Mouse (Mus musculus): ENCODE results near the gene Pigp. TPM values are rescaled to one million over a fixed set of nuclear protein-coding genes. Genes with fewer than 3 reads are reported as not detected.

Pigp gene
- total RNA-seq (2021), result 100 to 1,000 TPM; 144 to 146 TPM
- long read RNA-seq, experiment 1, transcript Pigp-202 (5 exons, 745 nt), result major isoform, 40 of 58 reads
- long read RNA-seq, experiment 1, transcript Pigp-203 (5 exons, 966 nt), result minor isoform, 7 of 58 reads
- long read RNA-seq, experiment 1, transcript Pigp-206 (4 exons, 695 nt), result minor isoform, 5 of 58 reads
- long read RNA-seq, experiment 1, partial matches to known transcripts, result 0 of 58 reads
- long read RNA-seq, experiment 1, other reads (novel, unspliced or antisense), result 1 of 58 reads
- long read RNA-seq, experiment 2, transcript Pigp-202 (5 exons, 745 nt), result major isoform, 36 of 53 reads
- long read RNA-seq, experiment 2, partial matches to known transcripts, result 1 of 53 reads
- long read RNA-seq, experiment 2, other reads (novel, unspliced or antisense), result 6 of 53 reads

GRCm38 (mm10) chr16:94371301-94371931 is at the start of gene Pigp:
Pigp (minus strand) TSS chr16:94371842.
- DNase-seq, result peak; percentile 53

- no peak for DNase-seq
Observed at GRCm38 (mm10) chr16:94420498-94420897, 48.9 kb upstream of the Pigp start.

- no peak for DNase-seq
Observed at GRCm38 (mm10) chr16:94414151-94414550, 42.5 kb upstream of the Pigp start.

- DNase-seq, result no peak
Observed at GRCm38 (mm10) chr16:94412760-94413159, 41.1 kb upstream of the Pigp start.

- DNase-seq, result no peak
Observed at GRCm38 (mm10) chr16:94412198-94412597, 40.6 kb upstream of the Pigp start.

GRCm38 (mm10) chr16:94411287-94411686 is 39.6 kb upstream of the Pigp start:
- DNase-seq, result no peak

GRCm38 (mm10) chr16:94402185-94402584 is 30.5 kb upstream of the Pigp start:
- DNase-seq, result peak; percentile 45

GRCm38 (mm10) chr16:94401636-94402035 is 30.0 kb upstream of the Pigp start:
- DNase-seq, result no peak

GRCm38 (mm10) chr16:94399141-94399540 is 27.5 kb upstream of the Pigp start:
- no peak for DNase-seq

- no peak for DNase-seq
Observed at GRCm38 (mm10) chr16:94396641-94397040, 25.0 kb upstream of the Pigp start.

- no peak for DNase-seq
Observed at GRCm38 (mm10) chr16:94395051-94395450, 23.4 kb upstream of the Pigp start.

- no peak for DNase-seq
Observed at GRCm38 (mm10) chr16:94392299-94392698, 20.7 kb upstream of the Pigp start.

GRCm38 (mm10) chr16:94387690-94388089 is 16.0 kb upstream of the Pigp start:
- DNase-seq, result no peak

GRCm38 (mm10) chr16:94383277-94383676 is 11.6 kb upstream of the Pigp start:
- DNase-seq, result no peak

GRCm38 (mm10) chr16:94379386-94379785 is 7.7 kb upstream of the Pigp start:
- DNase-seq, result no peak

- peak; percentile 72 for DNase-seq
Observed at GRCm38 (mm10) chr16:94370915-94371300, 734 bp downstream of the Pigp start.

- peak; percentile 96 for DNase-seq
Observed at GRCm38 (mm10) chr16:94370173-94370914, 1.3 kb downstream of the Pigp start, which contains the start of gene Ttc3. Ttc3 (plus strand) TSS chr16:94370618.

GRCm38 (mm10) chr16:94369596-94370172 is 2.0 kb downstream of the Pigp start:
- DNase-seq, result no peak

GRCm38 (mm10) chr16:94365435-94365834 is 6.2 kb downstream of the Pigp start:
- DNase-seq, result no peak

GRCm38 (mm10) chr16:94363814-94364213 is 7.8 kb downstream of the Pigp start:
- no peak for DNase-seq

- peak; percentile 37 for DNase-seq
Observed at GRCm38 (mm10) chr16:94362174-94362873, 9.3 kb downstream of the Pigp start.
